Mouse (Mus musculus) forebrain, embryonic 14.5 days (tissue): ENCODE results near the gene Trrap. TPM values are rescaled to one million over a fixed set of nuclear protein-coding genes. Genes with fewer than 3 reads are reported as not detected.

ENCODE experiments used
- ATAC-seq: fragments of 200-750 bp; cut with Nextera tagmentation; 2 replicates; pipeline ENCODE4 v1.8.0; 2017; ENCODE audit warnings: mild to moderate bottlenecking, moderate library complexity
- DNase-seq: peaks from one replicate; pipeline ENCODE4 v3.0.0-alpha.2; 2015; ENCODE audit warnings: low spot score
- H3K27ac ChIP-seq: fragments of 300-500 bp; sonication (generic); 2 replicates; pipeline ENCODE4 v1.5.1; 2014; ENCODE audit warnings: low read depth, mild to moderate bottlenecking, control low read depth, low read length, moderate library complexity
- H3K27me3 ChIP-seq: fragments of 300-500 bp; sonication (generic); replicated peaks from 2 replicates; pipeline ENCODE4 v1.6.1; 2014; ENCODE audit warnings: low read length, control low read depth, mixed read lengths; ENCODE audit not compliant: control insufficient read depth, insufficient read depth
- H3K36me3 ChIP-seq: fragments of 300-500 bp; sonication (generic); 2 replicates; pipeline ENCODE4 v1.6.1; 2014; ENCODE audit warnings: low read length, control low read depth; ENCODE audit not compliant: control insufficient read depth, insufficient read depth
- H3K4me1 ChIP-seq: fragments of 300-500 bp; sonication (generic); 2 replicates; pipeline ENCODE4 v1.6.1; 2014; ENCODE audit warnings: antibody characterized with exemption, low read length, control low read depth; ENCODE audit not compliant: control insufficient read depth, insufficient read depth
- H3K4me2 ChIP-seq: fragments of 300-500 bp; sonication (generic); 2 replicates; pipeline ENCODE4 v1.6.1; 2014; ENCODE audit warnings: mild to moderate bottlenecking, control low read depth, low read length
- H3K4me3 ChIP-seq: fragments of 300-500 bp; sonication (generic); 2 replicates; pipeline ENCODE4 v1.5.1; 2014; ENCODE audit warnings: low read depth, low read length, control low read depth
- H3K9ac ChIP-seq: fragments of 300-500 bp; sonication (generic); 2 replicates; pipeline ENCODE4 v1.6.1; 2014; ENCODE audit warnings: mild to moderate bottlenecking, low read length, control low read depth, moderate library complexity
- H3K9me3 ChIP-seq: fragments of 300-500 bp; sonication (generic); replicated peaks from 2 replicates; pipeline ENCODE4 v1.6.1; 2016; ENCODE audit warnings: low read length, control low read depth, mixed read lengths; ENCODE audit not compliant: control insufficient read depth
- WGBS: fragments of 180-500 bp; shearing (Covaris S2); extraction: QIAGEN DNeasy Blood & Tissue Kit; methylation state at CpG from one replicate; pipeline ENCODE4 v1.1.7; 2014; 5-methylcytosine and 5-hydroxymethylcytosine counted together
- polyA plus RNA-seq: library from polyadenylated mRNA; unstranded; fragments of >200 nt; fragmentation: Nextera tagmentation; extraction: Ambion mirVana; gene quantifications from 2 replicates; pipeline ENCODE4 v1.2.1, GENCODE M21; 2014

Trrap gene
- polyA plus RNA-seq, 1 experiment from 2014 or later, result 54.0 TPM

DNA sequence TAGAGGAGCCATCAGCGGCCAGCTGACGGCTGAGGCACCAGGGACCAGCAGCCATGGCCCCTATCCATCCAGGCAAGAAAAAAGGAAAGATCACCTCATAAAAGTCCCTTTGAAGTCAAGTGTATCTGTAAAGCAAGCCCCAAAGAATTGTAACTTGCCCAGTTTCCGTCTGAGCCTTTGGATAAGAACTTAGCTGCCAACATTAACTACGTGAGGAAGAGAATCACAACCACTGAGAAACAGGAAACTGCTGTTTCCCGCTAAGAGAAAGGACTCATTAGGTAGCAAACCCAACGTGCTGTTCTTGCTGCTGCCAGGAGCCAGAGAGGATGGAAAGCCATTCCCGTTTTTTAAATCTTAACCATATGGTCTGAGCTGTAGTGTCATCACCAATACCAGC, 103.2 kb downstream of the Trrap start:
- no peaks in the 10 kb centered on the region for H3K27me3 ChIP-seq
- H3K9me3 ChIP-seq, result no peaks in the 10 kb centered on the region
- ATAC-seq (no peak), DNase-seq (no peak)
- no peak overlapping the region for H3K9ac ChIP-seq
- H3K4me1 ChIP-seq, result no peaks in the 10 kb centered on the region
- no peak overlapping the region for H3K27ac ChIP-seq
- H3K4me2 ChIP-seq, result no peak overlapping the region
- no peaks in the 10 kb centered on the region for H3K36me3 ChIP-seq
- 86% methylated on average over 7 of the region's 7 CpGs for WGBS
- H3K4me3 ChIP-seq, result no peak overlapping the region

DNA sequence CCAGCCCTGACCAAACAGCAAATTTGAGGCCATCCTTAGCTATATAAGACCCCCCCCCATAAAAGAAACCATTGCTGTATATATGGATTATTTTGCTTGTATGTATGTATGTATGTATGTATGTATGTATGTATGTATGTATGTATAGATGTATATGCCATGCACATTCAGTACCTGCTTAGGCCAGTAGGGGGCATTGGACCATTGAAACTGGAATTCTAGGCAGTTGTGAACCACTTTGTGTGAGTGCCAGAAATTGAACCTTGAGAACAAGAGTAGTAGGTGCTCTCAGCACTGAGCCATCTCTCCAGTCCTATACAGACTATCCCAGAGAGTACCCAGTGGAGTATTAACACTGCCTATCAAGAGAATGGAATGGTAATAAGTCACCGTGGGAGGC, 104.2 kb downstream of the Trrap start:
- WGBS, result 100% methylated on average over 1 of the region's 1 CpGs
- H3K36me3 ChIP-seq, result peaks cover 5% of the 10 kb centered on the region
- H3K4me1 ChIP-seq, result no peaks in the 10 kb centered on the region
- no peaks in the 10 kb centered on the region for H3K9me3 ChIP-seq
- no peak overlapping the region for H3K4me2 ChIP-seq
- ATAC-seq, result no peak
- no peak for DNase-seq
- no peaks in the 10 kb centered on the region for H3K27me3 ChIP-seq
- H3K9ac ChIP-seq, result no peak overlapping the region
- no peak overlapping the region for H3K4me3 ChIP-seq
- no peak overlapping the region for H3K27ac ChIP-seq

DNA sequence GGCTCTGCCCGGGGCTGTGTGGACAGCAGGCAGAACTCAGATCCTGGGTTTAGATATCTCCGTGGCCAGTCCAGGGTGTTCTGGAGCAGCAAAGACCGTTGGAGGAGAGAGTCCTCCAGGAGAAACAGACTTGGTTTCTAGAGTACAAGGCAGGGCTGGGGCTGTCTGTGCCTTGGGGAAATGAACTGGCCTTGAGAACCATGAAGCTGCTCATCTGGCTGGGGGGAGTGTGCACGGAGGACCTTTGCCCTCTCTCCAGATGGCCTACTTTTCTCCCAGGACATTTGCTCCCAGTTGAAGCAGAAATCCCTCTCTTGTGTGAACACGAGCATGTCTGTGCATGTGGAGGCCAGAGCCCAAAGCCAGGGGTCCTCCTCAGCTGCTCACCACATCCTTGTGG, 104.8 kb downstream of the Trrap start:
- no peak for ATAC-seq
- no peak overlapping the region for H3K4me3 ChIP-seq
- no peak for DNase-seq
- H3K27me3 ChIP-seq, result no peaks in the 10 kb centered on the region
- no peaks in the 10 kb centered on the region for H3K9me3 ChIP-seq
- WGBS, result 89% methylated on average over 5 of the region's 5 CpGs
- H3K4me2 ChIP-seq, result no peak overlapping the region
- peaks cover 10% of the 10 kb centered on the region for H3K36me3 ChIP-seq
- no peak overlapping the region for H3K9ac ChIP-seq
- H3K27ac ChIP-seq, result no peak overlapping the region
- H3K4me1 ChIP-seq, result no peaks in the 10 kb centered on the region

DNA sequence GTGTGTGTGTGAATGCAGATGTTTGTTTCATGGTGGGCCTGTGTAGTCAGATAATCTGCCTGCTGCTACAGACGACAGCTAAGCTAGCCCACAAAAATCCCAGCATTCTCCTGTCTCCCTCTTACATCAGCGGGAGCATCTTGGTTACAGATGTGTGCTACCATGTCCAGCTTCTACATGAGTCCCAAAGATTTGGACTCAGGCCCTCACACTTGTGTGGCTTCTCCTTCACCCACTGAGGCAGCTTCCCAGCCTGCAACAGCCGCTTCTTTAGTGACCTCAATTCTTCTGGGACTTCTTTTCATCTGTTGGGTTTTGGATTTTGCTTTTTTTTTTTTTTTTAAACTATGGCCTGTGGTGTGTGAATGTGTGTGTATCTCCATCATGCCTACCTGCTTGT, 105.3 kb downstream of the Trrap start:
- Histone ChIP-seq H3K4me3 (no peak overlapping the region), H3K36me3 (peaks cover 16% of the 10 kb centered on the region), H3K9me3 (no peaks in the 10 kb centered on the region), H3K27me3 (no peaks in the 10 kb centered on the region), H3K4me1 (no peaks in the 10 kb centered on the region), H3K9ac (no peak overlapping the region), H3K27ac (no peak overlapping the region), H3K4me2 (no peak overlapping the region)
- ATAC-seq (no peak), DNase-seq (no peak)
- 91% methylated on average over 3 of the region's 3 CpGs for WGBS

DNA sequence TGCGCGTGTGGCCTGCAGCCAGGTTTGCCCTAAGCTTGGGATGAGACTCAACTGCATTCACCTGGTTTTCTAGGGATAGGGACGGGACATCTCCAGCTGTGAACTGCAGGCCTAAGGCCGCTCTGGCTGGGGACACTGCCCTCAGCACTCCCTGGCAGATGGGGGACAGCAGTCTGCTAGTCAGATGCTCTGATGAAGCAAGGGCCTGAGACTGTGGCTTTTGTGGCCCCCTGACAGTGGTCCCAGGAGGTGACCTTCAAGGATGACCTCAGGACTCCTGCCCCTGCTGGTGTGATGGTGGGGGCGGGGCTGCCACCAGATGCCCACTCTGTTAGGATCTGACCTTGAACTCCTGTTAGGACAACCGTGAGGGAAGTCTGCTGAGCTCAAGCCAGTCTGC, 107.7 kb downstream of the Trrap start:
- DNase-seq (no peak), ATAC-seq (0 out of 2 replicates have a peak, but pooled peaks have one; percentile 8)
- Histone ChIP-seq H3K9ac (no peak overlapping the region), H3K36me3 (peaks cover 34% of the 10 kb centered on the region), H3K4me3 (no peak overlapping the region), H3K27ac (no peak overlapping the region), H3K9me3 (no peaks in the 10 kb centered on the region), H3K4me2 (no peak overlapping the region), H3K27me3 (no peaks in the 10 kb centered on the region), H3K4me1 (no peaks in the 10 kb centered on the region)
- 89% methylated on average over 6 of the region's 6 CpGs for WGBS

DNA sequence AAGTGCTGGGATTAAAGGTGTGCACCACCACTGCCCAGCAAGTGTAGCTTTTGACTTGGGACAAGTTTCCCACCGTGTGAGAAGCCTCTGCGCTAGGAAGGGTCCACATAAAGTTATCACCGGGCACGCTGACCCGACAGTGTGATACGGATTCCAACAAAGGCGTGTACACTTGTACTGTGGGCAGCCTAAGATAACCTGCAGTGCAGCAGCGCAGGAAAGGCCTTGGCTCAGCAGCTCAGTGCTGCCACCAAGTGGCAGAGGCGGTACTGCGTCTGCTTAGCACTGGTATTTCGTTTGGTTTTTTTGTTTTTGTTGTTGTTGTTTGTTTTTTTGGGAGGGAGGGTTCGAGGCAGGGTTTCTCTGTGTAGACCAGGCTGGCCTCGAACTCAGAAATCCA, 108.4 kb downstream of the Trrap start:
- H3K27me3 ChIP-seq, result no peaks in the 10 kb centered on the region

DNA sequence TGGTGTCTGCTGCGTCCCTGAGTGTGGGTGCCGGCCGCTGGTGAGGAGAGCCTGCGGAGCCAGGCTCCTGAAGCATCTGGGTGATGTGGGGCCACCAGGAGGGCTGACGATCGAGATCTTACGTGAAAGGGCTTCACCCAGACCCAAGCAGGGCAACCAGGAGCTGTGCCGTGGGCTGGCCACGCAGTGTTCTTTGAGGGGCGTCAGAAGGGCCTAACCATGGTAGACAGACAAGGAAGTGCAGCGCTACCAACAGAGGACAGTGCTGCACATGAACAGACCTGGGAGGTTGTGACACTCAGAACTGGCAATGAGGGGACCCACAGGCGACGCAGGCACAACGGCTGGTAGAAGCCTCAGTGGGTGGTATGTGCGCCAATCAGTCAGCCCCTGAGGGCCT, 109.5 kb downstream of the Trrap start:
- H3K27me3 ChIP-seq, result no peaks in the 10 kb centered on the region
- ATAC-seq, result no peak
- no peak for DNase-seq
- H3K4me2 ChIP-seq, result no peak overlapping the region
- H3K4me1 ChIP-seq, result no peaks in the 10 kb centered on the region
- no peak overlapping the region for H3K27ac ChIP-seq
- H3K9ac ChIP-seq, result no peak overlapping the region
- H3K36me3 ChIP-seq, result peaks cover 52% of the 10 kb centered on the region
- H3K4me3 ChIP-seq, result no peak overlapping the region
- H3K9me3 ChIP-seq, result no peaks in the 10 kb centered on the region
- WGBS, result 90% methylated on average over 15 of the region's 15 CpGs

More for the DNA sequence above, 108.4 kb downstream of the Trrap start:
- no peak overlapping the region for H3K4me2 ChIP-seq
- ATAC-seq (peak; percentile 75), DNase-seq (peak; percentile 73)
- no peak overlapping the region for H3K4me3 ChIP-seq
- H3K36me3 ChIP-seq, result peaks cover 40% of the 10 kb centered on the region
- no peak overlapping the region for H3K9ac ChIP-seq
- no peak overlapping the region for H3K27ac ChIP-seq
- no peaks in the 10 kb centered on the region for H3K9me3 ChIP-seq
- H3K4me1 ChIP-seq, result no peaks in the 10 kb centered on the region
- WGBS, result 13% methylated on average over 13 of the region's 13 CpGs

DNA sequence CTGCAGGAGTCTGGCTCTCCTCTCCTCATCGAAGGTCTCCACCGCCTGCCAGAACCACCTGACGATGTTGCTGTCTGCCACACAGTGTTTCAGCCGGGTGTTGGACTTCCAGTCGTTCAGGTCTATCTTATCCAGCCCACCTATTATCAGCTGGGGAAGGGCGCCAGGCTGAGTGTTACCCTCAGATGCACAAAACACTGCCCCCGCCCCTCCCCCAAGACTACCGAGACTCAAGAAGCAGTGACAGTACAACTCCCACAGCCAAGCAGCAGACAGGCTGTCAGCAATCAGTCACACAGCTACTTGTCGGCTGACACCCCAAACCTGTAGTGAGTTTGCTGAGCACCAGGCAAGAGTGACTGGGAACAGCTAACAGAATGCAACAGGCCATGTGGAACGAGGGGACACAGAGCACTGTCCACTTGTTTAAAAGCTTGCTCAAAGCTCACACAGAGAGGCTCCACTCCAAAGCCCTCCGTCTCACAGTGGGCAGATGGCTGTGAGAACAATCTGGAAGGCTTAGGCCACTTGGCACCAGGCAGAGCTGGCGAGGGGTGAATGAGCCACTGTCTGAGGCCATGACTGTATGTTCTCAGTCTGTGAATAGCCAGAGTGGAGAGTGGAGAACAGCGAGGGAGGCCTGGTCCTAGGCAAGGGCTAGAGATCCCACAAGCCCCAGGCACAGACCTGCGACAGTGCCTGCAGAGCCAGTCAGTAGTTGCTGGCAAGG, 114.3 kb downstream of the Trrap start:
- no peak overlapping the region for H3K4me2 ChIP-seq
- H3K9ac ChIP-seq, result no peak overlapping the region
- DNase-seq (no peak), ATAC-seq (no peak)
- H3K4me3 ChIP-seq, result no peak overlapping the region
- no peaks in the 10 kb centered on the region for H3K27me3 ChIP-seq
- no peaks in the 10 kb centered on the region for H3K4me1 ChIP-seq
- H3K9me3 ChIP-seq, result no peaks in the 10 kb centered on the region
- peaks cover 90% of the 10 kb centered on the region for H3K36me3 ChIP-seq
- no peak overlapping the region for H3K27ac ChIP-seq
- WGBS, result 82% methylated on average over 14 of the region's 14 CpGs

DNA sequence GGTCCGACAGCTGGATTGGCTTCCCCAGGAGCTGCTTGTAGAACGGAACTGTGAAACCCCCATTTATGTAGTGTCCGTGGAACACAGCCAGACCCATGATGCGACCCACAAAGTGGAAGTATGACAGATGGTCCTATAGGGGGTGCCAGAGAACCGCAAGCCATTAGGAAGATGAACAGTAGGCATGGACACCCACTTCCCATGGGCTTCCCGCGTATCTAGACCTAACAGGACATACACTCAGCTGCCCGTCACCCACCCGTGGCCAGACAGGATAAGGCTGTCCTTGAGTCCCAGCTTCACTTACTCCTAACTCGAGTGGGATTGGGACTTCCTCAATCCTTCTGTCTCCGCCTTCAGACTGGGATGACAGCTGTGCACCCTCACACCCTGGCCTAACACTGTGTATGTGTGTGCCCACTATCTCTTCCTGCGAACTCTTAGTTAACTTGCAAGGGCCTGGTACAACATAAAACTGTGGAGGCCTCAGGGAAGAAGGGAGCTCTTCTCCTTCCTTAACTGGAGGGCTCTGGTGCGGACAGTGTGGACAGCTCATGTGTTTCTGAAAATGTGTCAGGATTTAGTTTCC, 117.2 kb downstream of the Trrap start:
- Histone ChIP-seq H3K36me3 (peaks cover 91% of the 10 kb centered on the region), H3K9ac (no peak overlapping the region), H3K27ac (no peak overlapping the region), H3K4me3 (no peak overlapping the region), H3K27me3 (no peaks in the 10 kb centered on the region), H3K9me3 (no peaks in the 10 kb centered on the region), H3K4me2 (no peak overlapping the region), H3K4me1 (no peaks in the 10 kb centered on the region)
- ATAC-seq (no peak), DNase-seq (peak; percentile 47)
- 82% methylated on average over 13 of the region's 13 CpGs for WGBS
